Mouse (Mus musculus) CH12.LX (cell line): ENCODE results near the gene Plekhg6. TPM values are rescaled to one million over a fixed set of nuclear protein-coding genes. Genes with fewer than 3 reads are reported as not detected.

Experiments
- DNase-seq: peaks from one replicate; pipeline ENCODE4 v3.0.0-alpha.2; 2013; ENCODE audit errors: extremely low read depth
- H3K27ac ChIP-seq: 2 replicates; pipeline ENCODE4 v1.5.1; 2012; ENCODE audit warnings: low read depth, mild to moderate bottlenecking, control low read depth, moderate library complexity; ENCODE audit not compliant: insufficient read depth
- H3K27me3 ChIP-seq: replicated peaks from 2 replicates; pipeline ENCODE3; 2012; ENCODE audit warnings: inconsistent platforms
- H3K36me3 ChIP-seq, 2 experiments: replicated peaks in 1 of 2; 2 replicates each; pipeline versions ENCODE3 to v1.6.1; 2012; ENCODE audit warnings: inconsistent platforms in 1 of 2, low read length in 1 of 2, mild to moderate bottlenecking in 1 of 2, mixed read lengths in 1 of 2, moderate library complexity in 1 of 2; ENCODE audit not compliant: control insufficient read depth in 1 of 2, insufficient read depth in 1 of 2
- H3K4me1 ChIP-seq, 2 experiments: 2 replicates each; pipeline ENCODE4 v1.6.1; 2012; ENCODE audit warnings: inconsistent platforms in 1 of 2, moderate library complexity in 1 of 2; ENCODE audit not compliant: insufficient read depth in 2 of 2, control insufficient read depth in 1 of 2
- H3K4me2 ChIP-seq: 2 replicates; pipeline ENCODE4 v1.6.1; 2012; ENCODE audit warnings: low read depth, mild to moderate bottlenecking, control low read depth; ENCODE audit not compliant: poor library complexity, insufficient read depth, severe bottlenecking
- H3K4me3 ChIP-seq, 3 experiments: fragments of 150-350 bp in 1 of 3; sonication (generic) in 1 of 3; replicated peaks in 1 of 3; 2 replicates each; pipeline versions ENCODE3 to v1.5.1; 2011 to 2012; ENCODE audit warnings: low read depth in 2 of 3, low read length in 2 of 3, mild to moderate bottlenecking in 2 of 3, moderate library complexity in 2 of 3, control low read depth in 1 of 3, improper control_type of control experiment in 1 of 3, inconsistent platforms in 1 of 3, mixed read lengths in 1 of 3; ENCODE audit not compliant: poor library complexity in 1 of 3
- H3K79me2 ChIP-seq: replicated peaks from 2 replicates; pipeline ENCODE4 v1.6.1; 2012; ENCODE audit warnings: mild to moderate bottlenecking, moderate library complexity; ENCODE audit not compliant: control insufficient read depth, poor library complexity, insufficient read depth, severe bottlenecking; ENCODE audit errors: extremely low read depth
- H3K9ac ChIP-seq: 2 replicates; pipeline ENCODE4 v1.6.1; 2012; ENCODE audit warnings: low read depth, mild to moderate bottlenecking, control low read depth, moderate library complexity; ENCODE audit not compliant: insufficient read depth
- H3K9me3 ChIP-seq: replicated peaks from 2 replicates; pipeline ENCODE3; 2012; ENCODE audit warnings: low read length, inconsistent platforms, mixed read lengths
- CHD1 ChIP-seq: IDR thresholded peaks from 2 replicates; pipeline ENCODE4 v1.6.1; 2012; ENCODE audit warnings: low read depth, low read length, improper control_type of control experiment, inconsistent platforms
- CHD2 ChIP-seq: IDR thresholded peaks from 2 replicates; pipeline ENCODE4 v1.6.1; 2011; ENCODE audit warnings: low read length, improper control_type of control experiment
- E2F4 ChIP-seq: IDR thresholded peaks from 2 replicates; pipeline ENCODE4 v1.6.1; 2011; ENCODE audit warnings: low read depth, low read length, improper control_type of control experiment; ENCODE audit not compliant: insufficient replicate concordance
- ELF1 ChIP-seq: IDR thresholded peaks from 2 replicates; pipeline ENCODE4 v1.6.1; 2014; ENCODE audit warnings: low read depth, mild to moderate bottlenecking, inconsistent platforms, low read length, improper control_type of control experiment
- EP300 ChIP-seq: IDR thresholded peaks from 2 replicates; pipeline ENCODE4 v1.6.1; 2011; ENCODE audit warnings: low read length, improper control_type of control experiment
- GABPA ChIP-seq: IDR thresholded peaks from 2 replicates; pipeline ENCODE4 v1.6.1; 2012; ENCODE audit warnings: low read depth, low read length, improper control_type of control experiment, inconsistent platforms; ENCODE audit not compliant: insufficient replicate concordance
- JUND ChIP-seq: conservative IDR thresholded peaks from 2 replicates; pipeline ENCODE4 v1.6.1; 2011; ENCODE audit warnings: low read depth, low read length, improper control_type of control experiment
- MAFK ChIP-seq: IDR thresholded peaks from 2 replicates; pipeline ENCODE4 v1.6.1; 2011; ENCODE audit warnings: low read length, improper control_type of control experiment; ENCODE audit not compliant: insufficient replicate concordance
- MAX ChIP-seq: IDR thresholded peaks from 2 replicates; pipeline ENCODE4 v1.6.1; 2011; ENCODE audit warnings: low read length, improper control_type of control experiment
- MAZ ChIP-seq: IDR thresholded peaks from 2 replicates; pipeline ENCODE4 v1.6.1; 2012; ENCODE audit warnings: low read depth, mild to moderate bottlenecking, inconsistent platforms, low read length, improper control_type of control experiment, moderate library complexity
- MEF2A ChIP-seq: IDR thresholded peaks from 2 replicates; pipeline ENCODE4 v1.6.1; 2014; ENCODE audit warnings: low read depth, mild to moderate bottlenecking, inconsistent platforms, low read length, improper control_type of control experiment, borderline replicate concordance
- MXI1 ChIP-seq: IDR thresholded peaks from 2 replicates; pipeline ENCODE4 v1.6.1; 2011; ENCODE audit warnings: mild to moderate bottlenecking, low read depth, low read length, improper control_type of control experiment
- NELFE ChIP-seq: IDR thresholded peaks from 2 replicates; pipeline ENCODE4 v1.6.1; 2011; ENCODE audit warnings: low read depth, low read length, improper control_type of control experiment
- PAX5 ChIP-seq: IDR thresholded peaks from 2 replicates; pipeline ENCODE4 v1.6.1; 2012; ENCODE audit warnings: low read length, inconsistent platforms, mixed read lengths
- POLR2A ChIP-seq: IDR thresholded peaks from 2 replicates; pipeline ENCODE4 v1.6.1; 2011; ENCODE audit warnings: low read depth, mild to moderate bottlenecking, improper control_type of control experiment, low read length
- POLR2AphosphoS2 ChIP-seq: IDR thresholded peaks from 2 replicates; pipeline ENCODE4 v1.6.1; 2011; ENCODE audit warnings: low read depth, low read length, improper control_type of control experiment
- RCOR1 ChIP-seq: conservative IDR thresholded peaks from 2 replicates; pipeline ENCODE4 v1.6.1; 2012; ENCODE audit warnings: low read depth, mild to moderate bottlenecking, inconsistent platforms, low read length, improper control_type of control experiment
- SMC3 ChIP-seq: IDR thresholded peaks from 2 replicates; pipeline ENCODE4 v1.6.1; 2011; ENCODE audit warnings: low read depth, low read length, improper control_type of control experiment
- TBP ChIP-seq: conservative IDR thresholded peaks from 2 replicates; pipeline ENCODE4 v1.6.1; 2011; ENCODE audit warnings: low read depth, low read length, improper control_type of control experiment
- TCF12 ChIP-seq: IDR thresholded peaks from 2 replicates; pipeline ENCODE4 v1.6.1; 2014; ENCODE audit warnings: low read depth, mild to moderate bottlenecking, inconsistent platforms, low read length, improper control_type of control experiment
- UBTF ChIP-seq: IDR thresholded peaks from 2 replicates; pipeline ENCODE4 v1.6.1; 2012; ENCODE audit warnings: low read depth, mild to moderate bottlenecking, inconsistent platforms, low read length, improper control_type of control experiment, moderate library complexity
- USF2 ChIP-seq: conservative IDR thresholded peaks from 2 replicates; pipeline ENCODE4 v1.6.1; 2011; ENCODE audit warnings: low read depth, low read length, improper control_type of control experiment
- ZC3H11A ChIP-seq: IDR thresholded peaks from 2 replicates; pipeline ENCODE4 v1.6.1; 2012; ENCODE audit warnings: low read depth, mild to moderate bottlenecking, inconsistent platforms, low read length, improper control_type of control experiment
- ZKSCAN1 ChIP-seq: IDR thresholded peaks from 2 replicates; pipeline ENCODE4 v1.6.1; 2012; ENCODE audit warnings: low read depth, inconsistent platforms, low read length, improper control_type of control experiment, borderline replicate concordance
- ZMIZ1 ChIP-seq: IDR thresholded peaks from 2 replicates; pipeline ENCODE4 v1.6.1; 2012; ENCODE audit warnings: low read depth, mild to moderate bottlenecking, inconsistent platforms, low read length, improper control_type of control experiment
- dilution Hi-C: fragments of 300-500 bp; cut with MboI; formaldehyde crosslinking; loops from 2 replicates; pipeline ENCODE4 v1.14.3; 2020; ENCODE audit warnings: low sequenced_read_pairs; ENCODE audit not compliant: extremely low pct_unique_long_range_greater_than_20kb, extremely low pct_ligation_motif_present
- in situ Hi-C: fragments of 300-500 bp; cut with MboI; formaldehyde crosslinking; loops from 3 replicates; pipeline ENCODE4 v1.14.3; 2019; ENCODE audit warnings: low sequenced_read_pairs, low pct_ligation_motif_present, low pct_unique_long_range_greater_than_20kb, mixed read lengths
- polyA plus RNA-seq: library from polyadenylated mRNA; unstranded; fragments of >175 nt; gene quantifications from 2 replicates; pipeline ENCODE4 v1.2.1, GENCODE M21; 2012; ENCODE audit warnings: low read depth; ENCODE audit not compliant: insufficient read length
- total RNA-seq, 2 experiments: library from RNA; depleted of rRNA; stranded (reverse); fragments of 300-350 nt in 1 of 2; fragments of >200 nt in 1 of 2; gene quantifications; 2 replicates each; pipeline ENCODE4 v1.2.3; 2012 to 2014

Gene Plekhg6
- total and polyA plus RNA-seq, 3 experiments: not detected

GRCm38 (mm10) chr6:125410551-125410950 is 30.0 kb upstream of the Plekhg6 start:
- Histone ChIP-seq H3K9me3 (peaks cover 7% of the 10 kb centered on the region), H3K9ac (no peak overlapping the region), H3K36me3 (no peaks in the 10 kb centered on the region), H3K4me2 (no peak overlapping the region), H3K79me2 (no peaks in the 10 kb centered on the region), H3K4me3 (no peak overlapping the region), H3K27ac (no peak overlapping the region), H3K4me1 (no peaks in the 10 kb centered on the region), H3K27me3 (peaks cover 90% of the 10 kb centered on the region)
- dilution Hi-C loops: no loop called here
- TF ChIP-seq ELF1 (no peak), UBTF (no peak), MAX (no peak), POLR2AphosphoS2 (no peak), SMC3 (no peak), RCOR1 (no peak), EP300 (no peak), JUND (no peak), GABPA (no peak), CHD1 (no peak), USF2 (no peak)
- in situ Hi-C loops: no loop called here
- DNase-seq: no peak

GRCm38 (mm10) chr6:125407657-125408056 is 27.1 kb upstream of the Plekhg6 start:
- peaks cover 82% of the 10 kb centered on the region for H3K27me3 ChIP-seq
- H3K79me2 ChIP-seq: no peaks in the 10 kb centered on the region
- peaks cover 7% of the 10 kb centered on the region for H3K9me3 ChIP-seq
- no peak overlapping the region for H3K4me2 ChIP-seq
- DNase-seq: no peak
- H3K9ac ChIP-seq: no peak overlapping the region
- no peaks in the 10 kb centered on the region for H3K36me3 ChIP-seq
- dilution Hi-C loops: no loop called here
- no peak overlapping the region for H3K4me3 ChIP-seq
- in situ Hi-C loops: no loop called here
- H3K27ac ChIP-seq: no peak overlapping the region
- TF ChIP-seq CHD2 (no peak), TCF12 (no peak), POLR2A (no peak), ZKSCAN1 (no peak), MAX (no peak), SMC3 (no peak)
- no peaks in the 10 kb centered on the region for H3K4me1 ChIP-seq

- in situ Hi-C loops: no loop called here
- H3K9me3 ChIP-seq: peaks cover 7% of the 10 kb centered on the region
Observed at GRCm38 (mm10) chr6:125407224-125407623, 26.6 kb upstream of the Plekhg6 start.

More at GRCm38 (mm10) chr6:125407224-125407623, 26.6 kb upstream of the Plekhg6 start:
- dilution Hi-C loops: no loop called here
- H3K36me3 ChIP-seq: no peaks in the 10 kb centered on the region
- H3K4me1 ChIP-seq: no peaks in the 10 kb centered on the region
- H3K4me3 ChIP-seq: no peak overlapping the region
- no peak for DNase-seq
- H3K27me3 ChIP-seq: peaks cover 79% of the 10 kb centered on the region
- TF ChIP-seq ELF1: no peak
- no peak for TF ChIP-seq MAFK
- no peak for TF ChIP-seq RCOR1
- TF ChIP-seq UBTF: no peak
- no peak for TF ChIP-seq MEF2A
- TF ChIP-seq E2F4: no peak
- TF ChIP-seq USF2: no peak
- no peak for TF ChIP-seq CHD1
- no peak for TF ChIP-seq PAX5
- no peak for TF ChIP-seq MAX
- TF ChIP-seq EP300: no peak
- TF ChIP-seq ZMIZ1: no peak
- no peak for TF ChIP-seq TBP
- TF ChIP-seq ZKSCAN1: no peak
- no peak for TF ChIP-seq MAZ
- no peak for TF ChIP-seq NELFE
- TF ChIP-seq CHD2: no peak
- no peak for TF ChIP-seq ZC3H11A
- TF ChIP-seq JUND: no peak
- no peak for TF ChIP-seq MXI1
- H3K9ac ChIP-seq: no peak overlapping the region
- no peaks in the 10 kb centered on the region for H3K79me2 ChIP-seq
- no peak overlapping the region for H3K27ac ChIP-seq
- no peak overlapping the region for H3K4me2 ChIP-seq
